Mouse (Mus musculus) ES-CJ7 (cell line): ENCODE measurements around the gene Gtpbp2.
A peak's percentile ranks its signal among the peaks of the same experiment; 100 is the strongest.

Source experiments
- DNase-seq: peaks from one replicate; pipeline ENCODE4 v3.0.0; 2011; ENCODE audit warnings: low read depth, low spot score

Gtpbp2 gene

GRCm38 (mm10) chr17:46203078-46203477, 42.2 kb downstream of the Gtpbp2 start:
- peak; percentile 27 for DNase-seq

GRCm38 (mm10) chr17:46206676-46207075, 45.8 kb downstream of the Gtpbp2 start:
- no peak for DNase-seq

- DNase-seq, result no peak
These were observed 49.7 kb downstream of the Gtpbp2 start for GRCm38 (mm10) chr17:46210550-46210949.
